Mouse (Mus musculus) cerebellum, adult 2 months (tissue): ENCODE data around the gene Alg10b. TPM values are rescaled to one million over a fixed set of nuclear protein-coding genes. Genes with fewer than 3 reads are reported as not detected.
"Not testable (repeated sequence)": the region's sequence is repeated elsewhere in the genome, so short reads cannot be mapped to it uniquely, and the experiment has no call there.

Experiments
- DNase-seq, 2 experiments: peaks; one replicate each; pipeline ENCODE4 v3.0.0; 2021
- H3K27ac ChIP-seq: fragments of 200-500 bp; 2 replicates; pipeline ENCODE4 v1.5.1; 2012; ENCODE audit warnings: low read length, control low read depth, inconsistent platforms; ENCODE audit not compliant: insufficient read depth
- H3K27me3 ChIP-seq: fragments of 200-500 bp; 2 replicates; pipeline ENCODE4 v1.6.1; 2012; ENCODE audit warnings: inconsistent platforms, mild to moderate bottlenecking, low read length, moderate library complexity; ENCODE audit not compliant: control insufficient read depth, insufficient read depth
- H3K4me1 ChIP-seq: fragments of 200-500 bp; 2 replicates; pipeline ENCODE4 v1.6.1; 2011; ENCODE audit warnings: low read length; ENCODE audit not compliant: control insufficient read depth, insufficient read depth
- H3K4me3 ChIP-seq: fragments of 200-500 bp; replicated peaks from 2 replicates; pipeline ENCODE3; 2011; ENCODE audit warnings: mild to moderate bottlenecking, low read depth, low read length, control low read depth; ENCODE audit not compliant: insufficient read depth
- CTCF ChIP-seq: fragments of 200-500 bp; IDR thresholded peaks from 2 replicates; pipeline ENCODE4 v1.5.1; 2011; ENCODE audit warnings: low read depth, mild to moderate bottlenecking, control low read depth, low read length, moderate library complexity, borderline replicate concordance; ENCODE audit not compliant: insufficient read depth
- POLR2A ChIP-seq: fragments of 200-500 bp; IDR thresholded peaks from 2 replicates; pipeline ENCODE4 v1.6.1; 2011; ENCODE audit warnings: low read length, control low read depth, borderline replicate concordance; ENCODE audit not compliant: insufficient read depth
- WGBS: fragments of 180-500 bp; shearing (Covaris S2); methylation state at CpG from one replicate; pipeline ENCODE4 v1.1.7; 2018; 5-methylcytosine and 5-hydroxymethylcytosine counted together
- polyA plus RNA-seq: library from polyadenylated mRNA; depleted of rRNA; stranded (reverse); fragments of >200 nt; gene quantifications from 2 replicates; pipeline ENCODE4 v1.2.3, GENCODE M21; 2012; rRNA removed

The Alg10b gene
- polyA plus RNA-seq = 14.7 and 16.1 TPM in 2 replicates

DNA sequence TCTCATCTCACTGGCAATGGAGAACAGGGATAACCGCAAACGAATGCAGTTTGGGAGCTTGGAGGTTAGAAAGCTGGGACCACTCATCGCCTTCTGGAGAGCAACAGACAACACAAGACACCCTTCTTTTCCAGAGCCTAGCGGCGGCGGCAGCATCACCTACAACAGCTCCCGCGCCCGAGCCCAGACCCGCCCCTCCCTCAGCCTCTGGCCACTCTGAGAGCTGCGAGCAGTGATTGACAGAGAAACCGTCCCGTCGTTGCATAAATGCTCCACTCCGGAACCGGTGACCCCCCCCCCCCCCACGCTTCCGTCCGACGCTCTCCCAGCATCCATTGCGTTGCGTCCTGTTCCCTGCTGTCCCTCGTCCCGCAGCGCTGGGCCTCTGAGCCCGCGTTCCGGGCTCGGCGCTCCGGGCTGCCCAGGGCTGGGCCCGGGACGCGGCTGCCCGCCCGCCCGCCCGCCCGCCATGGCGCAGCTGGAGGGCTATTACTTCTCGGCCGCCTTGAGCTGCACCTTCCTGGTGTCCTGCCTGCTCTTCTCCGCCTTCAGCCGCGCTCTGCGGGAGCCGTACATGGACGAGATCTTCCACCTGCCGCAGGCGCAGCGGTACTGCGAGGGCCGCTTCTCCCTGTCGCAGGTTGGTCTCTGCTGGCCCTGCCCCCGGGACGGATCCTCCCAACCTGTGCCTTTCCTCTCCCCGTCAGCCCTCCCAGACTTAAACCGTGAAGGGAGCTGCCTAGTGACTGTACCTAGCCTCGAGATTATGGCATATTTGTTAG, at the start of gene Alg10b:
Gene Alg10b (plus strand): TSS at position 343 of the 782 bp plus-strand sequence.
- Histone ChIP-seq H3K4me3 (peak within 1 kb of the TSS; percentile 86), H3K27ac (peak within 1 kb of the TSS; percentile 40), H3K4me1 (peaks cover 3% of the 10 kb centered on the region), H3K27me3 (no peaks in the 10 kb centered on the region)
- TF ChIP-seq POLR2A = peak; percentile 93; the same call in 1 of the 2 replicates
- no peak for TF ChIP-seq CTCF
- DNase-seq = peak; percentile 83 to 89
- WGBS = under 1% methylated on average over 58 of the region's 59 CpGs

DNA sequence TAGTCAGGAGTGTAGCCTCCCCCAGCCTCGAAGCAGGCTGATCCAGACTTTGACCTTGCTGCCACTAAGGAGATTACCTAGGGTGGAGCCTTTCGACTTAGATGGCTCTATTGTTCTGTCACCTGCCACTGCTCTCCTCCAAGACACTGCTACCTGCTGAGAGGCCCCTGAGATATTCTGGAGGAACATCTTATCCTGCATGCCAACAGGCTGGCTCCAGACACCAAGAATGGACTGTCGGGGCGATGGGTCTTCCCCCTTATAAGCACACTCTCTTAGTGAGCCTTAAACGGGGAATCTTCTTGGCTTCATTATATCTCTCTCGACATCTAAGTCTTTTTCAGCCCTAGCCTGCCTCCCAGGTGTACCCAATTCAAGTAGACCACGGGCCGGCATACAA, 41.0 kb upstream of the Alg10b start:
- not testable (repeated sequence) for H3K4me1 ChIP-seq, H3K27me3 ChIP-seq, H3K27ac ChIP-seq, DNase-seq, H3K4me3 ChIP-seq
- WGBS = 65% methylated on average over 8 of the region's 8 CpGs

DNA sequence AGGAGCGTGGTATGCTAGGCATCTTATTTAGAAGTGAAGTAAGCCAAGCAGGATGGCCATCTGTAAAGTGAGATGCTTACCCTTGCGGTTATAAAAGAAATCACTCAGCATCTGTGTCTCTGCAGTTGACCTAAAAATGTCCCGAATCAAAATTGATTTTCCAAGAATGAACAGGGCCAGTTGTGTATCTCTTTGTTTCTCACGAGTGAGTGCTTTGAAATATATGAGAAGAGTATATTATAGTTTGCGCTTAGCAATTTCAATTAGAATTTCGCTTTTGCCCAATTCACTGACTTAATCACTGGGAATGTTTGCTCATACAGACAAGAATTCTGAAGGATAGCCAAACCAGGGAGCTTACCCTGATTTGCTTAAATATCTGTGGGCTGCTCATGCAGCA, 40.6 kb upstream of the Alg10b start:
- WGBS = 85% methylated on average over 6 of the region's 6 CpGs
- Histone ChIP-seq H3K27me3 (no peaks in the 10 kb centered on the region), H3K27ac (no peak overlapping the region), H3K4me3 (no peak overlapping the region), H3K4me1 (no peaks in the 10 kb centered on the region)
- no peak for DNase-seq
- TF ChIP-seq POLR2A (no peak), CTCF (no peak)

DNA sequence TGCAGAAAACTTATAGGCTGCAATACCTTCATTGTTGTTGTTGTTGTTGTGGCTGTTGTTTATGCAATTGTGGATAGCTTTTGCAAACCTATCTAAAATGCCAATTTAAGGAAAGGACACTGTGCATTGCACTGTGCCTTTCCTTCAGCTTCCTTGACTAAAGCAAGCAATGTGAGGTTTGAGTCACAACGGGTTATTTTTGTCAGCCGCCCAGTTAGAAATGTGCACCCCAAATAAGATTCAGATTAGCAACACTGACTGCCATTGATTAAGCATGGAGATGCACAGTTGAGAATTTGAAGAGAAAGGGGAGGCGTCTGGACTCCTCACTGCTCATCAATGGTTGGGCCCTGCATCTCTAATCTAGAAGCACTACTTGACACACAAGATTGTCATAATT, 39.4 kb upstream of the Alg10b start:
- 97% methylated on average over 3 of the region's 3 CpGs for WGBS
- no peaks in the 10 kb centered on the region for H3K4me1 ChIP-seq
- TF ChIP-seq CTCF (no peak), POLR2A (no peak)
- no peak overlapping the region for H3K4me3 ChIP-seq
- no peak overlapping the region for H3K27ac ChIP-seq
- H3K27me3 ChIP-seq = no peaks in the 10 kb centered on the region
- no peak for DNase-seq

DNA sequence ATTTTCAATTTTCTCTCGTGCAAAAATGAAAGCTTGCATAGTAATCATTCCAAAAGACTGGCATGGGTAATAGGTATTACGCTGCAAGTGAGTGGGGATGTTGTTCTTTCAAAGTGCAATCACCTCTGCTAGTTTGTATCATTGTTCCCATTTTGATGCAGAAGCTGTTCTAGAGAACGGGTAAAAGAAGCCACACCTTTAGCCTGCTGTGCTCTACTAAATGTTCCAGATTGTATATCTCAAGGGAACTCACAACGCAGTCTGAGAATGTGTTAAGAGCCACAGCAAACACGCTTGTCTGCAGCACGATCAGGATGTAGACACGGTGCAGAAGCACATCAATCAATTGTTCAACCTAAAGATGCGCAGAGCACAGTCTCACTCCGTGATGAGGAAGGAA, 34.6 kb upstream of the Alg10b start:
- Histone ChIP-seq H3K4me1 (no peaks in the 10 kb centered on the region), H3K4me3 (no peak overlapping the region), H3K27ac (no peak overlapping the region), H3K27me3 (no peaks in the 10 kb centered on the region)
- TF ChIP-seq POLR2A = no peak
- no peak for TF ChIP-seq CTCF
- 88% methylated on average over 9 of the region's 9 CpGs for WGBS
- DNase-seq = no peak

DNA sequence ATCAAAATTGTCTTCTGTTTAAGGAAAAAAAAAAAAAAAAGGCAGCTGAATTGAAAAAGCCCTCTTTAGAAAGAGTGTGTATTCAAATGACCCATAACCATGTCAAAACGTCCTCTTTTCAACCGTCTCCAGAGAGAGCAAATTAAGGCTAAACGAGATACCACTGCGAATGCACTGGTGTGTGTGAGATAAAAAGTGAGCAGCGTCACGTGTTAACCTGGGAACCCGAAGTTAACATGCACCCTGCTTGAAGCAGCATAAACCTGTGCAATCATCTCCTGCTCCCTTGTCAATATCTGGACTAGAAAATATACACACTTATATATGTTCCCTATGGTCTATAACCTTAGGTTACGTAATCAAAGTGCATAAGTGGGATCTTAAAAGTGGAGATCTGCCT, 10.2 kb upstream of the Alg10b start:
- no peak overlapping the region for H3K4me3 ChIP-seq
- H3K4me1 ChIP-seq = no peaks in the 10 kb centered on the region
- WGBS = 77% methylated on average over 8 of the region's 8 CpGs
- TF ChIP-seq POLR2A (no peak), CTCF (no peak)
- no peaks in the 10 kb centered on the region for H3K27me3 ChIP-seq
- no peak for DNase-seq
- H3K27ac ChIP-seq = no peak overlapping the region

DNA sequence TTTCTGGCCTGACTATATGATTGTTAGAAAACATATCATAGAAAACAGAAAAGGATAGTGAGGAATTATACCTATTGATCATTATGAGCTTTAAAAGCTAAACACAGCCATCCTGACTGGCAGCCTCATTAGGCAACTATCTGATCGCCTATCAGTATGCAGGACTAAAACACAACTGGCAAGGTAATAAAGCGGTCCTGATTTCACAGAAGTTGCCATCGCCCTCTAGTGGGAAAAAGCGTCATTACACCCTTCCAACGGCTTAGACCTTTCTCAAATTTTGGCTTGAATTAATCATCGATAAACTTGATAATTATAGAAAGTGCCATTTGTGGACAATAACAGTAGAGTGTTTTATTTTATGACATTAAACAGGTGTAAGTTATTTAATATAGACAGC, 9.2 kb upstream of the Alg10b start:
- peak; percentile 34 to 56 for DNase-seq
- Histone ChIP-seq H3K4me3 (no peak overlapping the region), H3K27me3 (no peaks in the 10 kb centered on the region), H3K27ac (no peak overlapping the region), H3K4me1 (no peaks in the 10 kb centered on the region)
- no peak for TF ChIP-seq POLR2A
- peak; percentile 63 for TF ChIP-seq CTCF
- 12% methylated on average over 6 of the region's 6 CpGs for WGBS

DNA sequence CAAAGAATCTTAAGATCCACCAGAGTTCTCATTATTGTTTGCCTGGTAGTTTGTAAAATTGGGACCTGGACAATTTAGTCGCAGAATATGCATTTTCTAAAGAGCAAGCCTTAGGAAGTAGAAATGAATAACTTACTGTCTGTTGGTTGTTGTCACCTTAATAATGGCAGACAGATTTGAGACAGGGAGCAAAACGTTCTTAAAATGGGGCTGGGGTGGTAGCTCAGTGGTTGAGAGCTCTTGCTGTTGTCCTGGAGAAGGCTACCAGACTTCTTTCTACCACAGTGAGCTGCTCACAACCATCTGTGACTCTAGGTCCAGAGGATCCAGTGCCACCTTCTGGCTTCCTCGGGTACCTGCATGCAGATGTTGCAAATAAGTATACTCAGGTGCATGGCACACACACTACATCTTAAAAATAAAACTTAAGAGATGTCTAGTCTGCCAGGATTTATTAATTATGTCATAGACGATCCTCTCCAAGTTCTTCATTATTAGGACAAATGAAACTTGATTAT, 1.0 kb downstream of the Alg10b start:
- H3K27ac ChIP-seq = no peak overlapping the region
- TF ChIP-seq CTCF (peak; percentile 24; the same call in 1 of the 2 replicates), POLR2A (no peak)
- peak overlapping the region; percentile 86 for H3K4me3 ChIP-seq
- peaks cover 3% of the 10 kb centered on the region for H3K4me1 ChIP-seq
- WGBS = 60% methylated on average over 4 of the region's 4 CpGs
- H3K27me3 ChIP-seq = no peaks in the 10 kb centered on the region
- peak; percentile 16 to 23 for DNase-seq
